Mouse (Mus musculus) myocyte (in vitro differentiated cells): ENCODE results near the gene Syt13. TPM values are rescaled to one million over a fixed set of nuclear protein-coding genes. Genes with fewer than 3 reads are reported as not detected.

Experiments
- H3K27me3 ChIP-seq: one replicate; pipeline ENCODE4 v1.6.1; 2011; ENCODE audit not compliant: control insufficient read depth, insufficient read depth, insufficient read length
- H3K36me3 ChIP-seq: one replicate; pipeline ENCODE4 v1.6.1; 2011; ENCODE audit not compliant: control insufficient read depth, insufficient read depth
- H3K4me2 ChIP-seq: one replicate; pipeline ENCODE4 v1.6.1; 2011; ENCODE audit warnings: low read depth, control low read depth
- H3K4me3 ChIP-seq: one replicate; pipeline ENCODE4 v1.5.1; 2011; ENCODE audit warnings: mild to moderate bottlenecking, control low read depth, moderate library complexity
- H3K79me2 ChIP-seq: one replicate; pipeline ENCODE4 v1.6.1; 2011; ENCODE audit not compliant: control insufficient read depth, insufficient read depth
- H3ac ChIP-seq: one replicate; pipeline ENCODE4 v1.6.1; 2011; ENCODE audit not compliant: control insufficient read depth, insufficient read length
- CEBPB ChIP-seq: IDR thresholded peaks from 2 replicates; pipeline ENCODE4 v1.6.1; 2011; ENCODE audit warnings: mild to moderate bottlenecking, moderate library complexity; ENCODE audit not compliant: poor library complexity, insufficient read depth, severe bottlenecking
- E2F4 ChIP-seq: IDR thresholded peaks from one replicate; pipeline ENCODE4 v1.6.1; 2011; ENCODE audit warnings: mild to moderate bottlenecking, control low read depth, moderate library complexity; ENCODE audit not compliant: insufficient read depth
- MAX ChIP-seq: IDR thresholded peaks from one replicate; pipeline ENCODE4 v1.6.1; 2011; ENCODE audit warnings: low read depth, mild to moderate bottlenecking, control low read depth
- MYOD1 ChIP-seq, 3 experiments: IDR thresholded peaks; one replicate each; pipeline ENCODE4 v1.6.1; 2011; ENCODE audit warnings: control low read depth in 2 of 3, low read depth in 2 of 3, mild to moderate bottlenecking in 2 of 3, moderate library complexity in 1 of 3; ENCODE audit not compliant: insufficient read length in 2 of 3, control insufficient read depth in 1 of 3
- MYOG ChIP-seq, 3 experiments: IDR thresholded peaks; one replicate each; pipeline ENCODE4 v1.6.1; 2011; ENCODE audit warnings: control low read depth in 2 of 3, low read depth in 2 of 3, mild to moderate bottlenecking in 2 of 3; ENCODE audit not compliant: insufficient read length in 2 of 3, control insufficient read depth in 1 of 3, insufficient read depth in 1 of 3
- POLR2A ChIP-seq: IDR thresholded peaks from one replicate; pipeline ENCODE4 v1.6.1; 2011; ENCODE audit warnings: low read depth, mild to moderate bottlenecking, control low read depth, moderate library complexity; ENCODE audit not compliant: insufficient read length
- POLR2AphosphoS2 ChIP-seq: IDR thresholded peaks from one replicate; pipeline ENCODE4 v1.6.1; 2011; ENCODE audit warnings: low read depth, control low read depth; ENCODE audit not compliant: insufficient read length
- REST ChIP-seq: IDR thresholded peaks from one replicate; pipeline ENCODE4 v1.6.1; 2011; ENCODE audit warnings: mild to moderate bottlenecking, control low read depth, moderate library complexity; ENCODE audit not compliant: insufficient read depth, insufficient read length
- SRF ChIP-seq: IDR thresholded peaks from one replicate; pipeline ENCODE4 v1.6.1; 2011; ENCODE audit warnings: low read depth; ENCODE audit not compliant: control insufficient read depth, insufficient read length
- TCF12 ChIP-seq: IDR thresholded peaks from one replicate; pipeline ENCODE4 v1.6.1; 2011; ENCODE audit warnings: mild to moderate bottlenecking, control low read depth; ENCODE audit not compliant: poor library complexity, insufficient read depth, severe bottlenecking
- TCF3 ChIP-seq: IDR thresholded peaks from one replicate; pipeline ENCODE4 v1.6.1; 2011; ENCODE audit warnings: low read depth, control low read depth; ENCODE audit not compliant: insufficient read length
- USF1 ChIP-seq: IDR thresholded peaks from one replicate; pipeline ENCODE4 v1.6.1; 2011; ENCODE audit warnings: low read depth, mild to moderate bottlenecking, control low read depth, moderate library complexity
- polyA plus RNA-seq: library from polyadenylated mRNA; unstranded; fragments of >200 nt; fragmentation: generic; extraction: Trizol; gene quantifications from one replicate; pipeline ENCODE4 v1.2.1, GENCODE M21; 2012; ENCODE audit warnings: missing spikeins

Syt13 gene
- polyA plus RNA-seq, 1 experiment = 49.7 TPM

DNA sequence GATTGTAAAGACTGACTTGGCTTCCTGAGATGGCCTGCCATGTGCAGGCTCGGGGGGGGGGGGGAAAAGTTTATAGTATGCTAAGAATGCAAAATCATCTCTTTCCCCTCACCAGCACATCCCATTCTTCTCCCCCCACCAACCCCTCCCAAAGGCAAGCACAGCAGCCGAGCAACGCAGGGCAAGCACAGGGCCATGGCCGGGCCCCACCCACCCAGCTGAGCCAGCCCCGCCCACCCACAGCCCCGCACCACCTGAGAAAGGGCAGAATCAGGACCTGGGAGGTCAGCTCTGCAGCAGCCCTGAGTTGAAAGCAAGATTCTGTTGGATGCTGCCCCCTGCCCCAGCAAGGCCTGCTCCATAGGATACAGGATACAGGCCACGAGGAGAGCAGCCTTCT, 70.7 kb downstream of the Syt13 start:
- no peaks in the 10 kb centered on the region for H3K36me3 ChIP-seq
- no peak overlapping the region for H3ac ChIP-seq

GRCm38 (mm10) chr2:92987108-92987618, 72.3 kb downstream of the Syt13 start:
- no peaks in the 10 kb centered on the region for H3K36me3 ChIP-seq
- no peaks in the 10 kb centered on the region for H3K79me2 ChIP-seq
- H3K27me3 ChIP-seq = no peaks in the 10 kb centered on the region
- no peak overlapping the region for H3ac ChIP-seq
- H3K4me2 ChIP-seq = no peak overlapping the region
- TF ChIP-seq USF1 = no peak
- TF ChIP-seq E2F4 = no peak
- no peak for TF ChIP-seq MYOD1 (IDR thresholded peaks at IDR 0.05; ENCODE audit: control insufficient read depth in 1 of 3, insufficient read length in 2 of 3, low read depth in 2 of 3)
- TF ChIP-seq MYOG (IDR thresholded peaks at IDR 0.05; ENCODE audit: control insufficient read depth in 1 of 3, insufficient read depth in 1 of 3, insufficient read length in 2 of 3, low read depth in 2 of 3) = no peak
- no peak for TF ChIP-seq POLR2AphosphoS2
- TF ChIP-seq SRF = no peak
- TF ChIP-seq TCF12 = no peak
- no peak for TF ChIP-seq CEBPB
- TF ChIP-seq TCF3 = no peak
- H3K4me3 ChIP-seq = no peak overlapping the region

More for the DNA sequence above, 70.7 kb downstream of the Syt13 start:
- no peak for TF ChIP-seq SRF
- no peak for TF ChIP-seq E2F4
- TF ChIP-seq MYOG (IDR thresholded peaks at IDR 0.05; ENCODE audit: control insufficient read depth in 1 of 3, insufficient read depth in 1 of 3, insufficient read length in 2 of 3, low read depth in 2 of 3) = no peak
- no peak for TF ChIP-seq CEBPB
- TF ChIP-seq MAX = no peak
- no peak for TF ChIP-seq MYOD1 (IDR thresholded peaks at IDR 0.05; ENCODE audit: control insufficient read depth in 1 of 3, insufficient read length in 2 of 3, low read depth in 2 of 3)
- TF ChIP-seq POLR2AphosphoS2 = no peak
- Histone ChIP-seq H3K27me3 (no peaks in the 10 kb centered on the region), H3K4me2 (no peak overlapping the region), H3K4me3 (no peak overlapping the region), H3K79me2 (no peaks in the 10 kb centered on the region)

DNA sequence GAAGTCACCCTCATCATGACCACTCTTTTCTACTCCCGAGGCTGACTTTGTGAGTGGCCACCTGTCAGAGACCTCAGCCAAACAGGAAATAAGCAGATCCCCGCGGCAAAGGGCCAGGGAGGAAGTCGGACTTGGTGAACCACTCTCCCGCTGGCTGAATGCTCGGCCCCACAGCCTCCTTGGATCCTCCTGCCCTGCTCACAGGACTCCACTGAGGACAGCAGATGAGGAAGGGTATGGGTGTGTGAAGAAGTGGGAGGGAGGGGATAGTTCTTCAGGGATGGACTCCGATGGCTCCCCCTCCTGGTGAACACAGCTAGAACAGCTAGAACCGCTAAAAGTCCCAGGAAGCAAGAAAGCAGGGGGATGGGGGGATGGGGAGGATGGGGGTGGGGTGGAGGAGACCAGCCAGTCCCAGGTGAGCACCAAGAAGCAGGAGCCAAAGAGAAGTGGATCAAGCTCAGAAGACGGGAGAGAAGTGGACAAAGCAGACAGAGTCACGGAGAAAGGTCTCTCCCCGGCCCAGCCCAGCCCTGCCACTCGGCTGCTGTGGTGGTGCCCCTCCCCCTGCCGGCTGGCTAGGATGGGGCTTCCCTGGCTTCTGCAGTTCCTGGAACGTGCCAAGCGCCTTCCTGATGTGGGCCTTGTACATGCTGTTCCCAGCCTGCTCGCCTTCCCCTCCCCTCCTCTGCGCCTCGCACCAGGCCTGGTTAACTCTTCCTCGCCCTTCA, 73.2 kb downstream of the Syt13 start:
- no peak overlapping the region for H3K4me3 ChIP-seq
- TF ChIP-seq SRF (no peak), MYOG (IDR thresholded peaks at IDR 0.05; ENCODE audit: control insufficient read depth in 1 of 3, insufficient read depth in 1 of 3, insufficient read length in 2 of 3, low read depth in 2 of 3) (no peak), POLR2A (no peak), USF1 (no peak), REST (no peak), MAX (no peak), E2F4 (no peak), POLR2AphosphoS2 (no peak), TCF12 (no peak)

GRCm38 (mm10) chr2:92989593-92989992, 74.7 kb downstream of the Syt13 start:
- Histone ChIP-seq H3K27me3 (no peaks in the 10 kb centered on the region), H3ac (no peak overlapping the region), H3K4me2 (no peak overlapping the region), H3K79me2 (no peaks in the 10 kb centered on the region), H3K4me3 (no peak overlapping the region), H3K36me3 (no peaks in the 10 kb centered on the region)
- TF ChIP-seq USF1 = no peak
- TF ChIP-seq TCF12 = no peak
- TF ChIP-seq MYOD1 (IDR thresholded peaks at IDR 0.05; ENCODE audit: control insufficient read depth in 1 of 3, insufficient read length in 2 of 3, low read depth in 2 of 3) = no peak
- no peak for TF ChIP-seq CEBPB
- TF ChIP-seq MAX = no peak
- no peak for TF ChIP-seq POLR2AphosphoS2
- no peak for TF ChIP-seq SRF
- TF ChIP-seq POLR2A = no peak
- TF ChIP-seq REST = no peak
- TF ChIP-seq TCF3 = no peak
- TF ChIP-seq E2F4 = no peak
- no peak for TF ChIP-seq MYOG (IDR thresholded peaks at IDR 0.05; ENCODE audit: control insufficient read depth in 1 of 3, insufficient read depth in 1 of 3, insufficient read length in 2 of 3, low read depth in 2 of 3)

More for the DNA sequence above, 73.2 kb downstream of the Syt13 start:
- Histone ChIP-seq H3K4me2 (no peak overlapping the region), H3K36me3 (no peaks in the 10 kb centered on the region), H3K79me2 (no peaks in the 10 kb centered on the region), H3ac (no peak overlapping the region), H3K27me3 (no peaks in the 10 kb centered on the region)

GRCm38 (mm10) chr2:92991976-92992375, 77.1 kb downstream of the Syt13 start:
- no peaks in the 10 kb centered on the region for H3K79me2 ChIP-seq
- H3K36me3 ChIP-seq = no peaks in the 10 kb centered on the region
- H3K4me3 ChIP-seq = no peak overlapping the region
- H3K27me3 ChIP-seq = no peaks in the 10 kb centered on the region
- no peak overlapping the region for H3ac ChIP-seq
- TF ChIP-seq CEBPB (no peak), REST (no peak), SRF (no peak), MAX (no peak), E2F4 (no peak), TCF3 (no peak)
- no peak overlapping the region for H3K4me2 ChIP-seq
